Mouse (Mus musculus): Measurements from ENCODE around the gene Gm26661.

Gm26661 gene

GRCm38 (mm10) chr14:7819446-7819845, 28.1 kb downstream of the Gm26661 start:
- DNase-seq (ENCODE audit: low spot score in 2 of 2), result no peak

GRCm38 (mm10) chr14:7821341-7821740, 30.0 kb downstream of the Gm26661 start:
- DNase-seq (ENCODE audit: low spot score in 2 of 2), result no peak

GRCm38 (mm10) chr14:7822693-7823092, 31.3 kb downstream of the Gm26661 start:
- DNase-seq (ENCODE audit: low spot score in 2 of 2), result no peak

GRCm38 (mm10) chr14:7824651-7825268, 33.4 kb downstream of the Gm26661 start:
- no peak for DNase-seq (ENCODE audit: low spot score in 2 of 2)

- no peak for DNase-seq (ENCODE audit: low spot score in 2 of 2)
Measured at GRCm38 (mm10) chr14:7826151-7826937, 35.0 kb downstream of the Gm26661 start.

- no peak for DNase-seq (ENCODE audit: low spot score in 2 of 2)
Measured at GRCm38 (mm10) chr14:7829181-7829580, 37.8 kb downstream of the Gm26661 start.

GRCm38 (mm10) chr14:7831770-7832439, 40.5 kb downstream of the Gm26661 start:
- no peak for DNase-seq (ENCODE audit: low spot score in 2 of 2)

- no peak for DNase-seq (ENCODE audit: low spot score in 2 of 2)
Measured at GRCm38 (mm10) chr14:7832440-7832783, 41.0 kb downstream of the Gm26661 start.

- DNase-seq (ENCODE audit: low spot score in 2 of 2), result no peak
Measured at GRCm38 (mm10) chr14:7833458-7833857, 42.1 kb downstream of the Gm26661 start.

- DNase-seq (ENCODE audit: low spot score in 2 of 2), result no peak
Measured at GRCm38 (mm10) chr14:7838564-7839089, 47.2 kb downstream of the Gm26661 start.

- no peak for DNase-seq (ENCODE audit: low spot score in 2 of 2)
Measured at GRCm38 (mm10) chr14:7839950-7840514, 48.6 kb downstream of the Gm26661 start.
